Mouse (Mus musculus) kidney, adult 9 months (tissue): ENCODE measurements at regions not wholly inside any gene's neighbourhood (a gene's known extent, or its start where the extent isn't known, plus 50 kb on each side); places are given as distances from the start of the nearest gene placed in this dataset.
"Not testable (repeated sequence)": the region's sequence is repeated elsewhere in the genome, so short reads cannot be mapped to it uniquely, and the experiment has no call there.

ENCODE experiments used
- DNase-seq: peaks from one replicate; pipeline ENCODE4 v3.0.0; 2022

DNA sequence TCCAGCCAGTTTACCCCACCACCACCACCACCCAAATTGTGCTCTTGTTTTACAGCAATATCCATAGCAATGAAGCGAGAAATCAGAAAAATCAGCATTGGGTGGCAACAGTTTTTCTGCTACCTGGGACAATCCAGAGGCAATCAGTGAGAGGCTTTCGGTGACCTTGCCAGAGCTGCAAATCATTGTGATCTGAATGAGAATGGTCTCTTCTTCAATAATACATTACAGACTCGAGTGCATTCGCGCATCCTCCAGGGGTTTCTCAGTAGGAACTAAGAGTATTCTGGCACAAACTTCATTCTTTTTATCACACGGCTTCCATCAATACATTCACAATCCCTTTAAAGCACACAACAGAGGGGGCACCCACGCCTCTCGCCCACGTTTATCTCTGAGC is 91.2 kb downstream of the Srek1 start:
- DNase-seq: no peak

DNA sequence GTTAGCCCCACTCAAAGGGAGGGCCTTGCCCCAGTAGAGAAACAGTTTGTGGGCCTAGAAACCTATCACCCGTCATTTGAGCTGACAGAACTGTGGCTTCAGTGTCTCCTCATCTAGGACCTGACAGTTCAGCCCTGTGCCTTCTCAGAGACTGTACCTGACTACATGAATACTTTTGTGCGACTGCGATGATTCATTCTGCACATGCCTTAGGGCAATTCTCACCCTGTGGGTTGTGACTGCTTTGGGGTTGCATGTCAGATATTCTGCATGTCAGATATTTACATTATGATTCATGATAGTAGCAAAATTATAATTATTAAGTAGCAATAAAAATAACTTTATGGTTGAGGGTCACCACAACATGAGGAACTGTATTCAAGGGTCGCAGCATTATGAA is 93.7 kb downstream of the Srek1 start:
- DNase-seq: no peak

DNA sequence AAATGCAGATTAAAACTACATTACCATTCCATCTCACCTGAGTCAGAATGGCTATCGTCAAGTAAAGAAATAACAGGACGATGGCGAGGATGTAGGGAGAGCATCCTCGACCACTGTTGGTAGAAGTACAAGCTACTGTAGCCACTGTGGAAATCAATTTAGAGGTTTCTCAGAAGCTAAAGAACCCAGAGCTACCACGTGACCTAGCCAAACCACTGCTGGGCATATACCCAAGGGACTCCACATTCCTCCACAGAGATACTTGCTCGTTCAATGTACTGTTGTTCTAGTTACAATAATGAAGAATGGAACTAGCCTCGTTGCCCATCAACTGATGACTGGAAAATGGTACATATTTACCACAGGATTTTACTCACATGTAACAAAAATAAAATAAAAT is 94.4 kb downstream of the Srek1 start:
- no peak for DNase-seq

DNA sequence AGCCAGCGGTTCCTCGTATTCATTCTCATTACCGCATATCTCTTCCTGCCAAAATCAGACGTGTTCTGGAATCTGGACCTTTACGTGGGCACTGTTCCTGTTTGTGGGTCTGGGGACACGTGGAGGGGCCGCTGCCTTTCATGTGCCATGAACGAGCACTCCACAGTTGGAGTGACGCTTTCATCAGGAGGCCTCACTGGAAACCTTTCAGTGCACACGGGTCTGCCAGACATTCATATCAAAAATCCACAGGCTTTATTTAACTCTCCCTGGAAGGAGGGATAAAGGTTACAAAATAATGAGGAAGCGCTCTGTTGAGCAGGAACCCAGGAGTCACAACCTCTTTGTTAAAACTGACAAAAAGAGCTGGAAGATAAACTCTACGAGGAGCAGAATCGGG is 97.6 kb downstream of the Srek1 start:
- no peak for DNase-seq

DNA sequence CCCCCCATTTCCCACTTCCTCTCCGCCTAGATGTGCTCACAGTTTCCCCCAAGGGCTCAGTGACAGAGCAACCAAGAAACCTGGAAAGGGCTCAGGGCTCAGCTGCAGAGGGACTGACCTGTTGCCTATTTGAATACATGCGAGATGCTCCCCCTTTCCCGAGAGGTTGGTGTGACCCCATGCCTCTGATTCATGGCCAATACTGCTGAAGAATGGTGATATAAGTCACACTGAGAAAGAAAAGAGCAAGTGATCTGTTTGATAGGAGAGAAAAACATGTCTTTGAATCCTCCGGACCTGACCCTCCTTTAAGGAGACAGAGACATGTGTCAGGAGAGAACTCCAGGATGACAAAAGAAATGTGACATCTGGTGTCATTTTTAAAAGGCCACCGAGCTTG is 98.2 kb downstream of the Srek1 start:
- no peak for DNase-seq

DNA sequence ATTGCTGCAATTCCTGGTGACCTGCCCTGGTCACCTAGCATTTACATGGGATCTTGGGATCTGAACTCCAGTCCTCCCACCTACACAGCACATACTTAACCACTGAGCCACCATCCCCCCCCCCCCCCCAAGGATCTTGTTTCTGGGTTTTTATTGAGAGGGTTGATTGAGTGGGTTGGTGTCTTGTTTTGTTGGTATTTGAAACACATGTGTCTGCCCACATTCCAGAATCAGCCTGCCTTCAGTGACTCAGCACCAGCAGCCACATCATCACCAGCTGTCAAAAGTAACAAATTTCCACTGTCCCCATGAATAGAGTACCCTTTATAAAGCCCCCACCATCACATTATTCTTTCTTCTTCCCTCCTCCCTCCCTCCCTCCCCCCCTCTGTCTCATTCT is 103.8 kb downstream of the Srek1 start:
- DNase-seq: no peak

DNA sequence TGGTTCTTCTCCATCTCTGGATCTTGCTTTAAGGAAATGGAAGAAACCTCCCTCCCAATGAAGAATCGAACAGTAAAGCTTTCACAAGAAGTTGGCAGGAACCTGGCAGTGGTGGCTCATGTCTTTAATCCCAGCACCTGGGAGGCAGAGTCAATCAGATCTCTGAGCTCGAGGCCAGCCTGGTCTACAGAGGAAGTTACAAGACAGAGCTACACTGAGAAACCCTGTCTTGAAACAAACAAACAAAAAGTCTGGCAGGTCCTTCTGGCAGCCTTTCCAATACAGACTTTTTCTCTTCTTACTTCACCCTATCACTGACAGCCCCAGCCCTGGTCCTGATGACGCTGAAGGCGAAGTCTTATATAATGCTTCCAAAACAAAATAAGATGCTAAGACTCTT is 104.6 kb downstream of the Srek1 start:
- DNase-seq: no peak

DNA sequence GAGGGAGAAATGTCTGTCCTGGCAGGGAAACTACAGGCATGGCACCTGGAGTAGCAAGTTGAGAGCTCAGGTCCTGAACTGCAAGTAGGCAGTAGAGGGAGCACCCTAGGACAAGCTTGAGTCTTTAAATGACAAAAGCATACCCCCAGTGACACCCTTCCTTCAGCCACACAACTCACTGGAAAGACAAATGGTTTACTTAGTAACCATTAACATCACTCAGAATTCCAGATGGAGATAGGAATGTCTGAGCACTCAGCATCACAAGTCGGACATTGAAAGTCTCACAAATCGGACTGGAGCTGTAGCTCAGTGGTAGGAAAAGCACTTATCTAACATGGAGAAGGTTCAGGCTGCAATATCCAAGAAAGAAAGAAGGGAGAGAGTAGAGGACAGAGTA is 106.7 kb downstream of the Srek1 start:
- DNase-seq: no peak

DNA sequence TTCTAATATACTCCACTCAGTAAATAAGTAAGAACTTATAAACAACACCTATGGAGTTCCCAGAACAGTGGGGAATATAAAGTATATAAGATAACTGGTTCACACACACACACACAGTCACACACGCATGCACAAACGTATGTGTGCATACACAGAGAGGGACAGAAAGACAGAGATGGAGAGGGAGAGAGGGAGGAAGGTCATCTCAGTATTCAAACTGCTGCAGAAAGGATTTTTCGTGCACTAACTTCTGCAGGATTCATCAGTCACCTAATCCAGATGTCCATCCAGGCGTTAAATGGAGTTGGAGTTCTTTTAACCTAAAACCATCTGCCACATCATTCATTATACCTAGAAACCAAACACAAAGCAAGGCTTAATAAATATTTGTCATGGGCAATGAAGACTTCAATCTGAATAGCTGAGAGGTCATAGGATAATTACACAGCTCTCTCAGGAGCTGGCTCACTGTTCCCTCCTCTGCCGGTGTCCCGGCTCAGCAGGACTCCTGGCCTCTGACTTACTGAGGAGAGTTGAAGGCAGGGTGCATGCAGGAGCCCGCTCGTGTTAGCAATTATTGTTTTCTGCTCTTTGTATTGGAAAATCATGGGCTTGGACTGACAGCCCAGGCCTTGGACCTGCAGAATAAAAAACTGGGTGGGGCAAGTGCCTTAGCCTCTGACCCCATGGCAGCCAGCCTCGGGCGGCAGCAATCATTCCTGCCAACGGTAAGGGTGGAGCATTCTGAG is 114.0 kb downstream of the Srek1 start:
- DNase-seq: peak; percentile 10

DNA sequence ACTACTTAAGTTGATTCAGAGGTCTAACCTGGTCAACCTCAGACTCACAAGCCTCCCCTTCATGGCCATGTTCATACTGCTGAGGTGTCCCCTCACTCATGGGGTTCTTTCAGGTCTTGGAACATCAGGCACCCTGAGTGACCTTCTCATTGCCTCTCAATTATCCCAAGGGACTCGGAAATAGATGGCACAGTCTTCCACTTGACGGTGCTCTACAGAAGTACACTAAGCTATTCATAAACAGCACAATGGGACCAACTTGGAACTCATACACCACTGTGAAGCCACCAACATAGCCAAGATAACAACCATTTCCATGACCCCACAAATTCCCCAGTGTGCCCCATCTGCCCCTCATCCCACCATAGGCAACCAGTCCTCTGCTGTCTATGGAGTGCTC is 118.4 kb downstream of the Srek1 start:
- no peak for DNase-seq

DNA sequence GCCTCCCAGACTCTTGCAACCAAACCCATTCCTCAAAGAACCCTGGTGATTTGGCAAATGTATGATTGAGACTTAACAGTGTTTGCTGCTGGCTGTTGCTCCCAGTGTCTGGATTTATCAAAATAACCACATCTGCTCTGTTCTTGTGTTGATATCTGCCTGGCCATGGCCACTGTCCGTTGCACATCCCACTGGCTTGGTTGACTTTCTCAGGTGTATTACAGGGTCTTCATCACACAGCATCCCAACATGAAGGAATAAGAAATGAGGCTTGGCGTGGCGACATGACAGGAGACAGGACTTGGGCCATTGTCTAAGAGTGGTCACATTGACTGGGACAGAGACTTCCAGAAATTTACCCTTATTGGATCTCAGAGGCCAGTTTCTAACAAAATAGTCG is 121.2 kb downstream of the Srek1 start:
- no peak for DNase-seq

DNA sequence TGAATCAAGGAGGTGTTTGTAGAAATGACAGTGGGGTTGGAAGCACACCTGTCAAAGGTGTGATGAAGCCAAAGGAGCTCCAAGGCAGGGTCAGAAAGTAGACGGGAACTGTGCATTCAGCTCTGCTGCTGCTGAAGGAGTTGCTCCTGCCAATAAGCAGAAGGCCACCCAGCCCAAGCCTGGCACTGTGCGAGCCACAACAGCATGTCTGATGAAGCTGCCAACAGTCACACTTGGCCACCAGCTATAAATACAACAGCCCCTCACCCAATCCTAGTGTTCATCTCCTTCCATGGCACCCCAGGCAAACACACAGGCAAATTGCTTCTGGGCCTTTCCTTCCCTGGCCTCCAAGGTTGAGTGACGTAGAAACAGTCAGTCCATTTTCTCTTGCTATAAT is 125.0 kb downstream of the Srek1 start:
- no peak for DNase-seq

DNA sequence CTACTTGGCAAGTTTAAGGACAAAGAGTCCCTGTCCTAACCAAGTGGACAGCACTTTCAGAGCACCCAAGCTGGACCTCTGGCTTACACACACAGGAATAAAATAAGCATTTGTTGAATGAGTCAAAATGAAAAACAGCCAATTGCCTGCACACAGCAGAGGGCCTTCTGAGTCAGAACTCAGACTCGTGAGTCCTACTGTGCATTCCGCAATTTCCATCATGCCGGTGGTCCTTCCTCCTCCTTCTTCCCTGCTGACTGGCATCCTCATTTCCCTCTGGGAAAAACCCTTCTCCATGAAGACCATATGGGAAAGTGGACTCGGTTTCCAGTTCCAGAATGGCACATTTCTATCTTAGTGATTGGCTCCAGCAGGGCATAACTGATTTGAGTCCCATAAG is 126.4 kb downstream of the Srek1 start:
- no peak for DNase-seq

DNA sequence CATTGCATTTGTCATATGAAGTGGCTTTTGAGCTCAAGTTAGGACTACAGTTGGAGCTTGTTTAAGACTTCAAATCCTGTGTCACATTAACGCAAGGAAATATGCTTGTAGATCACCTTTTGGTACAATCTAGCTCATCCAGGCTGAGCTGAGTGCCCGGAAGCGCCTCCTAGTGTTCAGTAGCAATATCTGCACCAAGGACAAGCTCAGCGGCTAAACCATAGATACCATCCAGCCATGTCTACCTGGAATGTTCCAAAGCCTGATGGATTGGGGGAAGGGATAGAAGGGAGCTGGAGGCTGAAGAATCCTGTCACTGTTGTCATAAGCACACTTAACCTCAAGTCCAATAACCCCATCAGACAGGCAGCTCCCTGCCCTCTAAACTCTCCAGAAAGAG is 128.4 kb downstream of the Srek1 start:
- DNase-seq: peak; percentile 32

DNA sequence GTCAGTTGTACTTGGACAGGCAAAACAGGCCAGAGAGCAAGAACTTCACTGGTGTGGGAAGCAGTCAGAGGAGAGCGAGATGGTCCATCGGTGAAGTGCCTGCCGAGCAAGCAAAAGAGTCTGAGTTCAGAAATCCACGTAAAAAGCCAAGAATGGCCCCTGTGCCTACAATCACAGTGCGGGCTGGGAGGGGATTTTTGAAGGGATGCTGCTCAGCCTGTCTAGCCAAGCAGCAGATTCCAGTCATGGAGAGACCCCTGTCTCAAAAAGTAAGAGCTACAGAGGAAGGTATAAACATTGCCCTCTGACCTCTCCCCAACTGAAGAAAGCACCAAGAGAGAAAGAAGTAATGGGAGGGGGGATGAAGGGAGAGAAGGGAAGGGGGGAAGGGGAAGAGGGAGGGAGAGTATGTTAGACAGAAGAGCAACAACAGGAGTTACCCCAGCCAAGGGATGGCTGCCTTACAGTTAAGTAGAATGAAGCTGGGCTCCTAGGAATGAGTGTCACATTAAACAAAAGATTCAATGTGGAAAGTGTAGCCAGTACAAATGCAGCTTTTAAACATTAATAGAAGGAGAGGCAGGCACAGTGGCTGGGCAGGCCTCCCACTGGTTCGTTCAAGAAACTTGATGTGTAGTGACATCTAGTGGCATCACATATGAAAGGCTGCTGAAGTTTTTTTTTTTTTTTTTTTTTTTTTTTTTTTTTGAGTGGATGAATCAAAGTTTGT is 130.2 kb downstream of the Srek1 start:
- peak; percentile 75 for DNase-seq

DNA sequence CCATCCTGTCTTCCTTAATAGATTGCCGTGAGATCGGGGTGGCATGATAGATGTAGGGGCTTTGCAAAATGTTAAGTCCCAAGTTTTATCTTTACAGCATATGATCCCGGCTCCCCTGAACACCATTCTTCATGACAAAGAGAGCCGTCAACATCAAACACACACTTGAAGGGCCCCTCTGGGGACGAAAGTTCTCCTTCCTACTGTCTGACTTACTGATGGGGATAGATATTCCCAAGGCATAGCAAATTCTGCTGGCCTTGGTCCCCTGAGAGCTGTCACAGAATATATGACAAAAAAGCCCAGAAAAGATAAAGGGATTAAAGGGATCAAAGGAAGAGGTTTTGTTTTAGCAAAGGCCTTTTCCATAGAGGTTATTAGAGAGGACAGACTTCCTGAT is 130.9 kb downstream of the Srek1 start:
- DNase-seq: no peak

DNA sequence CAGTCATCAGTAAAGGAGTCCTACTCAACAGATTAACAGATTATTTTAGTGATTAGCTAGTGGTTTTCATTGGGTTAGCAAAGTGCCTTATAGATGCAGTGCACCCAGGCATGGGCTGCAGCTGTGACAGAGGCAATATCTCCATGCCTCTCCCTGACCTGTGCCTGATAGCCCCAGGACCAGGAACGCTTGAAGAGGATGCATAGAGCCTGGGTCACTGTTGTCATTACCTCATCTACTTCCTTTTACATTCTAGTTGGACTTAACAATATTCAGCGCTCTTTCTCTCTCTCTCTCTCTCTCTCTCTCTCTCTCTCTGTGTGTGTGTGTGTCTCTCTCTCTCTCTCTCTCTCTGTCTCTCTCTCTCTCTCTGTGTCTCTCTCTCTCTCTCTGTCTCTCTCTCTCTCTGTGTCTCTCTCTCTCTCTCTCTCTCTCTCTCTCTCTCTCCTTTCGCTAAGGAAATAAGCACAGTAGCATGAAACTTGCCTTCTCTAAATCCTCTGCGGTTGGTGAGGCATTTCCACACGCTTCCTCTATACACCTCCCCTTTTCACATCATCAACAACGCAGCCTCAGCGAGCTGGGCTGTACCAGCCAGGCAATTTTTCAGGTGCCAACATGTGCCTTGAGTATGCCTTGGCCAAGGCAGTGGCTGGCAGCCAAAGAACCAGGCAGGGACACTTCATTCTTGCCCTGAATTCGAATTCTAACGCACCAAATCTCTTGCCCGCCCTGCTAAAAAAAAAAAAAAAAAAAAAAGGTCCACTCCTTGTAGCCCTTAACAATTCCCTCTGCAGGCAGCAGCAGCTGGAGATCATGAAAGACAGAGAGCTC is 131.6 kb downstream of the Srek1 start:
- no peak for DNase-seq

DNA sequence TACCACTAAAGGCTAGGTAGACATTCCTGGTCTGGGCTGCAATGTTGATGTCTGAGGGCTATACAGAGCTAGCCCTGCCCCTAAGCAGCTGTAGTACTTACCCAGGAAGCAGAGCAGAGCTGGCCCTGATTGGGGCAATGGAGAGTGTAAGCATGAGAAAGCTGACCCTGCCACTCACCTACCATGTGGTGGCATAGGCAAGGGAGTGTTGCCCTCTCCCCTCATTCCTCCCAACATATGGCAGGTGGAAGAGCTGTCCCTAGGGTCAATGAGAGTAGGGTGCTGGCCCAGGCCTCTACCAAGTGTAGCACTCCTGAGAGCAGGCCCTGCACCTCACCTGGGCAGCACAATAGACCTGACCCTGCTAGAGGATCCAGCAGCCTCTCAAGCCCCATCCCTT is 136.4 kb downstream of the Srek1 start:
- DNase-seq: no peak

DNA sequence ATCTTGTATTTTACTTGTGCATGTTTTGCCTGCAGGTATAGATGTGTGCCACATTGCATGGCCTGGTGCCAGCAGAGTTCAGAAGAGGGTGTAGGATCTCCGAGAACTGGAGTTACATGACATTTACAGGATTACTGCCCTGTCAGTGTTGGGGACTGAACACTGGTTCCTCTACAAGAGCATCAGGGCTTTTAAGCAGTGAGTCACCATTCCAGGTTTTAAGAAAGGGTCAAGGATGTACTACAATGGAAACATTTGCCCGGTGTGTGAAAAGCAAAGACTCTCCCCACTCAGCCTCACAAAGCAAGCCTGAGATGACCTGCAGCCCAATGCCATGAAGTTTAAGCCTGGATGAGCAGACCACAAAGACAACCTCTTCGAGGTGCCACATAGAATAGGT is 137.0 kb downstream of the Srek1 start:
- DNase-seq: no peak

DNA sequence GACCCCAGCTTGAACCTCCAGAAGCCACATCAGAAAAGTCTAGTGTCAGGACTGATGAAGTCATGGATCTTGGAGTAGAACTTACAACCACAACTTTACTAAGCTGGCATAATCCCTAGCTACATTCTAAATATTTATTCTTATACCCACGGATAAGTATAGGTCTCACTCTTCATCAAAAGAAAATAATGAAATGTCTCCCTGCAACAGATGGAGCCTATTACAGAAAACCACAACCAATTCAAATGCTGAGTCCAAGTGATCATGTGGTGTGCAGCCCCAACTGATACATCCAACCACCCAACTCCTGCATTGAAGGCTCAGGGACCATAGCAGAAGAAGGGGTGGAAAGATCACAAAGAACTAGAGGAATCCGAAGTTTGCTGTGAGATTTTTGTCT is 137.8 kb downstream of the Srek1 start:
- DNase-seq: no peak

DNA sequence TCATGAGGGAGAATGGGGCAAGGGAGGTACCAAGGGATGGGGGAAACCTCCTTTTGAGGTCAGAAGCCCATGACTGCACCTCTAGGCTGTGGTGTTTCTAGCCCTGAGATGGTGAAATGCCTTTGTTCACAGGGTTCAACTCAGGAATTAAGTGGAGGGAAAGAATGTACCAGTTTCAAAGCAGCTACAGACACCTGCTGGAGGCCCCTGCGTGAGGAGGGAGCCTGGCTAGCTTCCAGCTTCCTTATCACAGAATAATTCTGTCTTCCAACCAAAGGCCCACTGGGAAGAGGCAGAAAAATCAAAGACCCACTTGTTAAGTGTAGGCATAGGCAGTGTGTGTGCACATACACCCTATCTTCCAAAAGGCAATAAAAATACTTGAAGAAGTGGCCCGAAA is 150.6 kb downstream of the Srek1 start:
- DNase-seq: no peak

DNA sequence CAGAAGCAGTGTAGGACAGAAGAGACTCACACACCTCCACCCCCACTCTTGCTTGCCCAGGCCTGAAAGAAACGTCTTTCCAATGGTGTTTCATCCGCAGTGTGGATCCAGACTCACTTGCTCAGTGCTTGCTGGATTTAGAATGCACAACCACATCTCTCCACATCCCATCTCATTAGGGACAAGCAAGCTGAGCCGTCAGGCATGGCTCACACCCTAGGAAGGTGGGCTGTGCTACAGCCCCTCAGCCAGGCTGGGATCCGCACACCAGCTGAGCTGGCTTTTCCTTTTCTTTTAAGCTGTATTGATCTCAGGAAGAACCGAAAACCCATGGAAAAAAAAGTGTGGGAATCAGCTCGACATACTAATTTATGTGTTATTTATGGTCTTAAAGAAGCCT is 151.1 kb downstream of the Srek1 start:
- DNase-seq: no peak

DNA sequence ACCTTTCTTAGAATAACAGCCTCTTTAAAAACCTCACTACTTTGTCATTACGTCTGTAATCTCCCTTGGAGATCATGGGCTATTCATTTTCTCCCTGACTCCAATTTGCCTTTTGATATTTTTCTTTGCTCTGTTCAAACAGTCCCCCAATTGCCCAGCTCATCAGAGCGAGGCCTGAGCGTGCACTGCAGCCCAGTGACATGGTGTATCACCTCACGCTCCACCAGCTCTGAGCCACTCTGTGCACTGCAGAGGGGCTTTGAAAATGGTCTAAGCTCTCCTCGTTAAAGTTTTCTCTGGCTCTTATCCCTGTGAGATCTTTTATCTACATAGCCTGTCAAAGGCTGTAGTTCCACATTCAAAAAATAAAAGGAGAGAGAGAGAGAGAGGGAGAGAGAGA is 152.1 kb downstream of the Srek1 start:
- no peak for DNase-seq

DNA sequence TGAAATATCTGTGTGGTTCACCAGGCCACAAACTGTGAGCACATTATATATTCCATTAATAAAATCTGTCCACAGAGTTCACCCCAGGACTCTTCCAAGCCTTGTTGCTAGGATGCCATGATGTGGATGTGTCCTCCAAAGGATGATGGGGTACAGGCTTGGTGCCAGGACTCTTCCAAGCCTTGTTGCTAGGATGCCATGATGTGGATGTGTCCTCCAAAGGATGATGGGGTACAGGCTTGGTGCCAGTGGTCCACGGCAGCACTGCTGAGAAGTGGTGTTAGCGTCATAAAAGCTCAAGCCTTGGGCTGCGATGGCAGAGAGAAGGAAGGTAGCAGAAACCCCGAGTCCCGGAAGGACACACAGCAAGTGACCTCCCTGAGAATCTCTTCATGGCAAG is 153.4 kb downstream of the Srek1 start:
- DNase-seq: not testable (repeated sequence)
